Mouse (Mus musculus): ENCODE measurements around the gene Zfp697.
A peak's percentile ranks its signal among the peaks of the same experiment; 100 is the strongest.
"Not testable (repeated sequence)": the region's sequence is repeated elsewhere in the genome, so short reads cannot be mapped to it uniquely, and the experiment has no call there.

The Zfp697 gene

GRCm38 (mm10) chr3:98426749-98427148 lies 44.5 kb downstream of the Zfp697 start:
- peak; percentile 11 for DNase-seq

- no peak for DNase-seq
Observed at GRCm38 (mm10) chr3:98427260-98427599, 45.0 kb downstream of the Zfp697 start.

GRCm38 (mm10) chr3:98427600-98428448 lies 45.6 kb downstream of the Zfp697 start:
- DNase-seq = peak; percentile 74

GRCm38 (mm10) chr3:98428449-98428775 lies 46.2 kb downstream of the Zfp697 start:
- peak; percentile 35 for DNase-seq

GRCm38 (mm10) chr3:98428928-98429525 lies 46.8 kb downstream of the Zfp697 start:
- DNase-seq = no peak

- DNase-seq = no peak
Observed at GRCm38 (mm10) chr3:98434088-98434816, 52.0 kb downstream of the Zfp697 start.

- DNase-seq = no peak
Observed at GRCm38 (mm10) chr3:98435030-98435429, 52.8 kb downstream of the Zfp697 start.

GRCm38 (mm10) chr3:98442245-98442644 lies 60.0 kb downstream of the Zfp697 start:
- not testable (repeated sequence) for DNase-seq

- not testable (repeated sequence) for DNase-seq
Observed at GRCm38 (mm10) chr3:98443149-98443779, 61.0 kb downstream of the Zfp697 start.

GRCm38 (mm10) chr3:98443924-98444323 lies 61.7 kb downstream of the Zfp697 start:
- DNase-seq = not testable (repeated sequence)

GRCm38 (mm10) chr3:98453786-98454185 lies 71.5 kb downstream of the Zfp697 start:
- DNase-seq = not testable (repeated sequence)

GRCm38 (mm10) chr3:98457026-98457425 lies 74.8 kb downstream of the Zfp697 start, which contains the start of gene Gm4450:
Gm4450 (minus strand) TSS chr3:98457126.
- not testable (repeated sequence) for DNase-seq

GRCm38 (mm10) chr3:98469323-98469722 lies 87.1 kb downstream of the Zfp697 start:
- DNase-seq = not testable (repeated sequence)

- DNase-seq = not testable (repeated sequence)
Observed at GRCm38 (mm10) chr3:98471057-98471456, 88.8 kb downstream of the Zfp697 start.

GRCm38 (mm10) chr3:98471499-98471898 lies 89.2 kb downstream of the Zfp697 start:
- not testable (repeated sequence) for DNase-seq

GRCm38 (mm10) chr3:98494184-98494583 lies 111.9 kb downstream of the Zfp697 start:
- DNase-seq = not testable (repeated sequence)

GRCm38 (mm10) chr3:98495055-98495454 lies 112.8 kb downstream of the Zfp697 start:
- not testable (repeated sequence) for DNase-seq

- not testable (repeated sequence) for DNase-seq
Observed at GRCm38 (mm10) chr3:98496762-98497161, 114.5 kb downstream of the Zfp697 start.

- not testable (repeated sequence) for DNase-seq
Observed at GRCm38 (mm10) chr3:98497401-98497800, 115.1 kb downstream of the Zfp697 start.

- DNase-seq = not testable (repeated sequence)
Observed at GRCm38 (mm10) chr3:98507229-98507628, 125.0 kb downstream of the Zfp697 start.

GRCm38 (mm10) chr3:98510414-98510813 lies 128.2 kb downstream of the Zfp697 start, which contains the start of gene Hsd3b4:
Hsd3b4 (minus strand) TSS chr3:98510514.
- DNase-seq = not testable (repeated sequence)

- DNase-seq = not testable (repeated sequence)
Observed at GRCm38 (mm10) chr3:98522779-98523178, 140.5 kb downstream of the Zfp697 start.

GRCm38 (mm10) chr3:98524552-98524951 lies 142.3 kb downstream of the Zfp697 start:
- not testable (repeated sequence) for DNase-seq
